Comparison of ENCODE assay signal across 8 mouse cellular contexts in genomic region chr1:151080510-151080980, GRCm38 (mm10).
A peak's percentile ranks its signal among the peaks of the same experiment; 100 is the strongest.
DNase-seq lines count a peak whose midpoint lies in the region; ATAC-seq and TF ChIP-seq lines count a peak whose summit lies in the region.

No protein-coding gene starts in this region.

- ATAC-seq in monocyte, adult 5-6 weeks (replicated peaks; ENCODE audit: insufficient number of reproducible peaks, low FRiP score, low TSS enrichment, poor library complexity, severe bottlenecking) = no peak

- no peak for TF ChIP-seq POLR2A in liver, adult 2 months (IDR thresholded peaks at IDR 0.05; ENCODE audit: extremely low read depth, insufficient read depth, low read length)

- H3K27ac ChIP-seq in liver, adult 2 months (replicated peaks; ENCODE audit: insufficient read depth, low read depth, low read length) = peak overlapping the region; percentile 54

- WGBS in liver, adult 2 months = 56% methylated on average over 9 of the region's 9 CpGs

- intact Hi-C loops in heart, postnatal 14 days (cut with DNase I) = loop anchor here (2.0 kb wide), 1 partner anchor 264 kb away; the partner anchor contains the start of gene Ivns1abp
- intact Hi-C loops in left cerebral cortex, postnatal 4 days (cut with DNase I) = loop anchor here (2.0 kb wide), 1 partner anchor 266 kb away; no protein-coding TSS in a partner anchor

- H3K4me3 ChIP-seq in liver, adult 2 months (ENCODE audit: insufficient read depth, low read depth, low read length) = no peak overlapping the region

- no peak for TF ChIP-seq CTCF in liver, adult 2 months (IDR thresholded peaks at IDR 0.05; ENCODE audit: low read depth, low read length)

- H3K4me1 ChIP-seq in liver, adult 2 months (ENCODE audit: control insufficient read depth, insufficient read depth, low read length) = no peaks in the 10 kb centered on the region

- H3K79me2 ChIP-seq in liver, adult 2 months (ENCODE audit: control insufficient read depth, insufficient read depth, low read length) = no peaks in the 10 kb centered on the region

- H3K36me3 ChIP-seq in liver, adult 2 months (ENCODE audit: control insufficient read depth, insufficient read depth, low read length) = no peaks in the 10 kb centered on the region

- peak; percentile 47 for DNase-seq in ovary, adult 18-20 months (ENCODE audit: low spot score)
- DNase-seq in ovary, postnatal 10 days (ENCODE audit: low spot score) = no peak
- peak; percentile 41 to 43 for DNase-seq in heart, postnatal 14 days
- peak; percentile 53 for DNase-seq in liver, adult 2 months (ENCODE audit: extremely low read depth, low read depth, low spot score)
- no peak for DNase-seq in left cerebral cortex, postnatal 4 days
- DNase-seq in layer of hippocampus, postnatal 25 days (ENCODE audit: extremely low spot score in 1 of 2, low spot score in 1 of 2) = no peak
- no peak for DNase-seq in gastrocnemius, adult 18-20 months (ENCODE audit: low spot score)

- 0 out of 2 replicates have a peak, but pooled peaks cover 2% of the 10 kb centered on the region for H3K27me3 ChIP-seq in liver, adult 2 months (ENCODE audit: control insufficient read depth, insufficient read depth, low read length)

- H3K9ac ChIP-seq in liver, adult 2 months (ENCODE audit: low read depth, low read length) = peak overlapping the region; percentile 21; the same call in 1 of the 2 replicates

Comparison
In these comparisons a context has a peak if more than half of its experiments do, and no peak if none do; other contexts are left out.
1. DNase-seq: peak in ovary, adult 18-20 months (single experiment), heart, postnatal 14 days (2 of 2) and liver, adult 2 months (single experiment); none in ovary, postnatal 10 days (single experiment), left cerebral cortex, postnatal 4 days (single experiment), layer of hippocampus, postnatal 25 days (0 of 2) and gastrocnemius, adult 18-20 months (single experiment).